Mouse (Mus musculus): ENCODE results near the gene 9930104L06Rik. TPM values are rescaled to one million over a fixed set of nuclear protein-coding genes. Genes with fewer than 3 reads are reported as not detected.

Gene 9930104L06Rik
- polyA plus RNA-seq, 1 experiment from 2014 or later, result 5.4 TPM

DNA sequence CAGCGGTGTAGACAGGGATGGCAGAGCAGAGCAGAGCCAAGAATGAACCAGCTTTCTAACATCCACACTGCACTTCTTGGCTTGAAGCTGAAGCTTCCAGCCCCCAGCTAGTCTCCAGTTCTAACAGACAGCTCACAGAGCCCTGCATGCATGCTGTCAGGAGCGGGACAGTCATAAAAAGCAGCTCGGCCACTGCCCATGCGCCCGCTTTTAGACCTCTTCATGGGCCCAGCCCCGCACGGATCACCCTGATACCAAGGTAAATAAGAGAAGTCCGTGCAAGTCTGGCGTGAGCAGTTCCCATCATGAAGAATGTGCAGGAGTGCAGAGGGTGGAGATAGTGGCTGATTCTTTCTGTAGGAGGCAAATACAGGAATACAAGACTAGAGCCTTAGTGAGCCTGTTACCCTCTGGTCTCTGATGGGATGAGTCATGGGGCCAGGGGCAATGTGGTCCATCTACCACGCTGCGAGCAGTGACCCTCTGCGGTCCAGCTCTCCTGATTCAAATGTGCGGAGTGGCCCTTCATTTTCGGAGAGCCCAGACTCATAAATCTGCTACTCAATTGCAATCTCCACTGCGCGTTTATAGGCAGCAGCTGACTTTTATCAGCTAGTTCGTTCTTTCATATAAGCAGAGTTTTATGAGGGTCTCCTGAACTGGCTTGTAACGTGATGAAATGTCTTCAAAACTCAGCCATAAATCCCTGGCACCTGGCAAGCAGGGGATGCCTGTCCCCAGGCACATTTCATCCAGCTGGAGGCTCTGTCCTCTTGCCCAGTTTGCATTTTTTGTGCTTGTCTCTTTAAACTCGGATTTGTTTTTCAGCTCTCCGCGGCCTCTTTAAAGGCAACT, 13.6 kb downstream of the 9930104L06Rik start:
- Histone ChIP-seq H3K4me2 (no peak overlapping the region), H3K4me1 (ENCODE audit: control insufficient read depth, insufficient read depth, low read length) (no peaks in the 10 kb centered on the region), H3K36me3 (ENCODE audit: control insufficient read depth, insufficient read depth, low read length) (no peaks in the 10 kb centered on the region), H3K27me3 (ENCODE audit: control insufficient read depth, insufficient read depth, low read length) (no peaks in the 10 kb centered on the region), H3K9me3 (replicated peaks; ENCODE audit: control insufficient read depth, low read length) (no peaks in the 10 kb centered on the region), H3K4me3 (ENCODE audit: low read depth, low read length) (no peak overlapping the region), H3K9ac (ENCODE audit: low read depth, low read length) (no peak overlapping the region), H3K27ac (ENCODE audit: low read depth, low read length) (no peak overlapping the region)
- 72% methylated on average over 21 of the region's 21 CpGs for WGBS (ENCODE audit: insufficient replicate concordance)
- no peak for ATAC-seq (replicated peaks; ENCODE audit: insufficient number of reproducible peaks, low FRiP score, low TSS enrichment)

DNA sequence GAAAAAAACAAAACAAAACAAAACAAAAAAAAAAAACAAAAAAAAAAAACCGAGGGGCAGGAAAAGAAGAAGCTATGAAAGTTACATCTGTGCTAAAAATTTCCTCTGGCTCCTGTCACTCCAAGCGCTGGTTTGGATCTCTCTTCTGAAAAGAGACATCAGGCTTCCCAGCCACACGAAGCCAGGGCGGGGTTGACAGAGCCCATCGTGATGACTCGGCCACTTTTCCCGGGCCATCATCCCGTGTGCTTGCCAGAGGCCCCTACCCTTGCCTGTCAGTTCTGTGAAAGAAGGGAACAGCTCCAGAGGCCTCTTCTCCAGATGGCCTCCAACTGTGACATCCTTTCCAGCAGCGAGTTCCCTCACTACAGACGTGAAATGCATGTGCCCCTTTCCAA, 14.2 kb downstream of the 9930104L06Rik start:
- Histone ChIP-seq H3K27ac (ENCODE audit: low read depth, low read length) (no peak overlapping the region), H3K9me3 (replicated peaks; ENCODE audit: control insufficient read depth, low read length) (no peaks in the 10 kb centered on the region), H3K4me3 (ENCODE audit: low read depth, low read length) (no peak overlapping the region), H3K4me1 (ENCODE audit: control insufficient read depth, insufficient read depth, low read length) (no peaks in the 10 kb centered on the region), H3K36me3 (ENCODE audit: control insufficient read depth, insufficient read depth, low read length) (no peaks in the 10 kb centered on the region), H3K9ac (ENCODE audit: low read depth, low read length) (no peak overlapping the region), H3K4me2 (no peak overlapping the region), H3K27me3 (ENCODE audit: control insufficient read depth, insufficient read depth, low read length) (no peaks in the 10 kb centered on the region)
- WGBS (ENCODE audit: insufficient replicate concordance), result 36% methylated on average over 10 of the region's 10 CpGs
- ATAC-seq (replicated peaks; ENCODE audit: insufficient number of reproducible peaks, low FRiP score, low TSS enrichment), result no peak

DNA sequence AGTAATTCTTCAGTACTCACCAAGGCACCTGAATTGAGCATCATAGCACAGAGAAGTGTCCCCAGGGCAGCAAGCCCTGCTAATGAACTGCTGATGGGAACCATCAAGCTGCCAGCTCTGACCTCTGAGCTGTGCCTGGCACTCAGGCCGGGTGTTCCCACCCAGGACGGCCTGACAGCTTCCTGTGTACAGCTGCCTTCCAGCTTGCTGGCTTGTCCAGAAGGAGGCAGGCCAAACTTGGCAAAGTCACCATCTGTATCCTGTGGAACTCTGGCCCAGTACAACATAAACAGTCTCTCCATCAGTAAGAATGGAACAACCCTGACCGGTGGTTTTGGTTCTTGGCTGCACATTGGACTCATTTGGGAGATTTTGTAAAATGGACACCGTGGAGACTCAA, 16.7 kb downstream of the 9930104L06Rik start:
- Histone ChIP-seq H3K9ac (ENCODE audit: low read depth, low read length) (no peak overlapping the region), H3K4me3 (ENCODE audit: low read depth, low read length) (no peak overlapping the region), H3K4me2 (no peak overlapping the region), H3K27me3 (ENCODE audit: control insufficient read depth, insufficient read depth, low read length) (no peaks in the 10 kb centered on the region), H3K4me1 (ENCODE audit: control insufficient read depth, insufficient read depth, low read length) (no peaks in the 10 kb centered on the region), H3K9me3 (replicated peaks; ENCODE audit: control insufficient read depth, low read length) (no peaks in the 10 kb centered on the region), H3K27ac (ENCODE audit: low read depth, low read length) (no peak overlapping the region), H3K36me3 (ENCODE audit: control insufficient read depth, insufficient read depth, low read length) (no peaks in the 10 kb centered on the region)
- ATAC-seq (replicated peaks; ENCODE audit: insufficient number of reproducible peaks, low FRiP score, low TSS enrichment), result no peak
- WGBS (ENCODE audit: insufficient replicate concordance), result 56% methylated on average over 4 of the region's 4 CpGs

DNA sequence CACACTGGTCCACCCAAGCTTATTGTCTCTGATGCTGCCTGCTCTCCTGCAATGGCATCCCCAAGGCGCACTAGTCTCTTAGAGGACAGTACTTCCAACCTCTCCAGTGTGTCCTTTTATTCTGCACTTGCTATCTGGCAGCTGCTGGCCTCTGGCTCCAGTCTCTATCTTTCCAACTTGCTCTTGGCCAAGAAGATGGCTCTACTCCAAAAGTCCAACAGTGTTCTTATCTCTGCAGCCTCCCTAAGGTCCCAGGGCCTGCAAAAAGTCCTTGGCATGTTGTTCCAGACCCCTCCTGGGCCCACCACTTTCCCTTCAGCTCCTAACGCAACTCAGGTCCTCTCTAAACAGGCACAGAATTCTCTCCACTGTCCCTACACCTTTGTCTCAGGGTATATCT, 20.4 kb downstream of the 9930104L06Rik start:
- Histone ChIP-seq H3K9me3 (replicated peaks; ENCODE audit: control insufficient read depth, low read length) (no peaks in the 10 kb centered on the region), H3K27me3 (ENCODE audit: control insufficient read depth, insufficient read depth, low read length) (no peaks in the 10 kb centered on the region), H3K27ac (ENCODE audit: low read depth, low read length) (no peak overlapping the region), H3K4me3 (ENCODE audit: low read depth, low read length) (no peak overlapping the region), H3K4me2 (no peak overlapping the region), H3K4me1 (ENCODE audit: control insufficient read depth, insufficient read depth, low read length) (no peaks in the 10 kb centered on the region), H3K36me3 (ENCODE audit: control insufficient read depth, insufficient read depth, low read length) (no peaks in the 10 kb centered on the region), H3K9ac (ENCODE audit: low read depth, low read length) (no peak overlapping the region)
- ATAC-seq (replicated peaks; ENCODE audit: insufficient number of reproducible peaks, low FRiP score, low TSS enrichment), result no peak
- WGBS (ENCODE audit: insufficient replicate concordance), result 57% methylated on average over 2 of the region's 2 CpGs

DNA sequence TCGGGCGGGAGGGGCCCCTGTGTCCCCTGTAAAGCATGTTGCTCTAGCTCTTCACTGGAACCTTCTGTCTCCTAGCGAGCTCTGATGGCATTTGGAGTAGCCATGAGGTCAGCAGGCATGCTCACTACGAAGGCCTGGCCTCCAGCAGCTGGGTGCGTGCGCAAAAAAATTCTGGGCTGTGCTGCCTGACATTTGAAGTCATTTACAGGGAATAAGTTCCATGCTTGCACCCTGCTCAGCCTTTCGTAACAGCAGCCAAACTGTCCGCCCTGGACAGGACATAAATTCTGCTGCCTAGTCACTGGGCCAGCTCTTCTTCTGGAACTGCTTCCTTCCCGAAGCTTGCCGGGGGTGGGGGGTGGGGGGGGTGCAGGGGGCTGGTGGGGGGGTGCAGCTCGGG, 22.2 kb downstream of the 9930104L06Rik start:
- Histone ChIP-seq H3K27me3 (ENCODE audit: control insufficient read depth, insufficient read depth, low read length) (no peaks in the 10 kb centered on the region), H3K9ac (ENCODE audit: low read depth, low read length) (no peak overlapping the region), H3K27ac (ENCODE audit: low read depth, low read length) (no peak overlapping the region), H3K4me2 (no peak overlapping the region), H3K4me1 (ENCODE audit: control insufficient read depth, insufficient read depth, low read length) (no peaks in the 10 kb centered on the region), H3K9me3 (replicated peaks; ENCODE audit: control insufficient read depth, low read length) (no peaks in the 10 kb centered on the region), H3K4me3 (ENCODE audit: low read depth, low read length) (no peak overlapping the region), H3K36me3 (ENCODE audit: control insufficient read depth, insufficient read depth, low read length) (no peaks in the 10 kb centered on the region)
- 64% methylated on average over 11 of the region's 11 CpGs for WGBS (ENCODE audit: insufficient replicate concordance)
- ATAC-seq (replicated peaks; ENCODE audit: insufficient number of reproducible peaks, low FRiP score, low TSS enrichment), result no peak

DNA sequence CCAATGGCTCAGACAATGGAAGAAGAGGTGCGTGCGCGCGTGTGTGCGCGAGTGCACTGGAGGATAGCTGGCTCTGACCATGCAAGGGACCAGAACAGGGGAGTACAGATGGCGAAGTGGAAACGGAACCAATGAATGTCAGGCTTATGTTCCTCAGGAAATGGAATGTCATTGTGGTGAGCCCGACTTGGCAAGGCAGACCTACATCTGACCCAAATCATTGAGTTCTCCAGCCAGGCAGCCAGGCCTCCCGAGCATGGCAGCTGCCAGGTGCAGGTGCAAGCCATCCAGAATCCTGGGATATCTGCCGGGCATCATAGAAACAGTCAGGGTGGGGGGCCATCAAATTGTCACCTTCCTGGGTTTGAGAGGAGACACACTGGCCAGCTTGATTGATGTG, 24.1 kb downstream of the 9930104L06Rik start:
- Histone ChIP-seq H3K9ac (ENCODE audit: low read depth, low read length) (no peak overlapping the region), H3K27me3 (ENCODE audit: control insufficient read depth, insufficient read depth, low read length) (no peaks in the 10 kb centered on the region), H3K36me3 (ENCODE audit: control insufficient read depth, insufficient read depth, low read length) (no peaks in the 10 kb centered on the region), H3K4me3 (ENCODE audit: low read depth, low read length) (no peak overlapping the region), H3K9me3 (replicated peaks; ENCODE audit: control insufficient read depth, low read length) (no peaks in the 10 kb centered on the region), H3K4me2 (no peak overlapping the region), H3K27ac (ENCODE audit: low read depth, low read length) (no peak overlapping the region), H3K4me1 (ENCODE audit: control insufficient read depth, insufficient read depth, low read length) (no peaks in the 10 kb centered on the region)
- ATAC-seq (replicated peaks; ENCODE audit: insufficient number of reproducible peaks, low FRiP score, low TSS enrichment), result no peak
- 83% methylated on average over 11 of the region's 11 CpGs for WGBS (ENCODE audit: insufficient replicate concordance)

DNA sequence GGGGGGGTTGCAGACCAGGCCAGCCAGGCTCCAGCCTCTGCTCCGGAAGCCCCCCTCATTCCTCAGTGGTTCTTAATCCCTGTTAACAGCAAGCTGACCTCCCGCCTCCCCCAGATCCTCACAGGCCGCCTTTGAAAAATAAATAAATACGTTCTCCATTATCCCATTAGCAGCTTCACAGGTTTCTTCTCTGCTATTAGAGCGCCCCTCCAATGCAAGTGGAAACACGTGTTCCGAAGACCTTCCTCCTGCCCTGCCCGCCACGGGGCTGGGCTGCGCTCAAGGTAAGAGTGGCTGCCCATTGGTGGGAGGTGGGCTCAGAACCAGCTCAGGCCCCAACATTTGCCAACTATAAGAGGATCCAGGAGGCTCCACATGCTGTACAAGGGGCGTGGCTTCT, 25.7 kb downstream of the 9930104L06Rik start:
- Histone ChIP-seq H3K36me3 (ENCODE audit: control insufficient read depth, insufficient read depth, low read length) (no peaks in the 10 kb centered on the region), H3K9ac (ENCODE audit: low read depth, low read length) (no peak overlapping the region), H3K4me1 (ENCODE audit: control insufficient read depth, insufficient read depth, low read length) (no peaks in the 10 kb centered on the region), H3K9me3 (replicated peaks; ENCODE audit: control insufficient read depth, low read length) (no peaks in the 10 kb centered on the region), H3K4me2 (no peak overlapping the region), H3K4me3 (ENCODE audit: low read depth, low read length) (no peak overlapping the region), H3K27me3 (ENCODE audit: control insufficient read depth, insufficient read depth, low read length) (no peaks in the 10 kb centered on the region), H3K27ac (ENCODE audit: low read depth, low read length) (no peak overlapping the region)
- no peak for ATAC-seq (replicated peaks; ENCODE audit: insufficient number of reproducible peaks, low FRiP score, low TSS enrichment)
- 24% methylated on average over 11 of the region's 11 CpGs for WGBS (ENCODE audit: insufficient replicate concordance)

DNA sequence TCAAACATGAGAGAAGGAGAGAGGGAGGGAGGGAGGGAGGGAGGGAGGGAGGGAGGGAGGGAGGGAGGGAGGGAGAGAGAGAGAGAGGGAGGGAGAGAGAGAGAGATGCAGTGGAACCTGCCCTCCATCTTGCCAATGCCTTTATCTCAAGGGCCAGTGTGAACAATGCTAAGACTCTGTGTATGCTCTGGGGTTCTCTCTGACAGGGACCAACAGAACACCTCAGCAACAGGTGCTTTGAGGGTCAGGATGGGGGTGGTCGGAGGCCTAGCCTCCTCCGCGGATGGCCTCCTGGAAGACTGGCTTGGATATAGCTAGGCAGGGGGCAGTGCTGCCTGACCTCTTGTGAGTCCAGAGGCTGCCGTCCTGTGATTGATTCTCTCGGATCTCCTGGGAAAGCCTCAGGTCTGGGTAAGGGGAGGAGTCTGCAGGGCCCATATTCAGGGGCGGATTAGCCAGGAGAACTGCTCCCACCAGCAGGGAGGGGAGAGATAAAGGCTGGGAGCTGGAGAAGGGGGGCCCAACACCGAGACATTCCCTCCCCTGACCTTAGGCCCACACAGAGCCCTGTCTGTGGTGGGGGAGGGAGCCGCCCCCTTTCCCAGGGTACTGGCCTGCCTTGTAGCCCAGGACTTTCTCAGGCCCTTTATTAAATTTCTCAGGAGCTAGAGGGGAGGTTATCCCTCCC, 28.2 kb downstream of the 9930104L06Rik start:
- Histone ChIP-seq H3K9ac (ENCODE audit: low read depth, low read length) (0 out of 2 replicates have a peak overlapping the region, but pooled peaks have one; percentile 7), H3K27me3 (ENCODE audit: control insufficient read depth, insufficient read depth, low read length) (peaks cover under 1% of the 10 kb centered on the region; the same call in 1 of the 2 replicates)
- 12% methylated on average over 8 of the region's 8 CpGs for WGBS (ENCODE audit: insufficient replicate concordance)

More for the DNA sequence above, 28.2 kb downstream of the 9930104L06Rik start:
- H3K4me2 ChIP-seq, result no peak overlapping the region
- no peaks in the 10 kb centered on the region for H3K9me3 ChIP-seq (replicated peaks; ENCODE audit: control insufficient read depth, low read length)
- no peak overlapping the region for H3K27ac ChIP-seq (ENCODE audit: low read depth, low read length)
- H3K4me1 ChIP-seq (ENCODE audit: control insufficient read depth, insufficient read depth, low read length), result no peaks in the 10 kb centered on the region
- no peak overlapping the region for H3K4me3 ChIP-seq (ENCODE audit: low read depth, low read length)
- H3K36me3 ChIP-seq (ENCODE audit: control insufficient read depth, insufficient read depth, low read length), result no peaks in the 10 kb centered on the region
- ATAC-seq (replicated peaks; ENCODE audit: insufficient number of reproducible peaks, low FRiP score, low TSS enrichment), result no peak

Measured in heart, embryonic 11.5 days (tissue).